Mouse (Mus musculus): ENCODE results near the gene Afap1. TPM values are rescaled to one million over a fixed set of nuclear protein-coding genes. Genes with fewer than 3 reads are reported as not detected.
A peak's percentile ranks its signal among the peaks of the same experiment; 100 is the strongest.

Afap1 gene
- total RNA-seq, 2 experiments from 2014 or later = 25.9 to 30.4 TPM

DNA sequence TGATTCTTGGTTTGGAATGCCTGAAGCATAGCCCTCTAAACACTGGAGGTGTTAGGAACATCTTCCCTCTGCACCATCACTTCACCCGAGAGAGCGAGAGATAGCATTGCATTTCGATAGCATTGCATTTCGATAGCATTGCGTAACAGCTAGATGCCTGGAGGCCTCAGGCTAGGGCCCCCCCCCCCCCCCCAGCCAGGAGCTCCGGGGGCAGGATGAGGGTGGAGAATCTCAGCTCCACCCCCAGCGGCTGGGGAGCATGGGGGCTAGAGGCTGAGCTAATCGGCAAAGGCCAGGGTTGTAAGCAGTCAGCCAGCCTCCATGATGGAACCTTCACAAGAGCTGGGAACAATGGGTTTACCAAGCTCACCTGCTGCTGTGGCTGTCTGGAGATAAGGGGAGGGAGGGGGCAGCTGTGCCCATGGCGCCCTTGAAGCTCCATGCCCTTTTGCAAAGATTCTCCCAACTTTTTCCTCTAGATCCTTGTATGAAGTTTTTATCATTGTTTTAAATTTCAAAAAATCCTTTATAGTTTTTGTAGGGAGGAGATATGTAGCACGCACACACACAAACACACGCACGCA is 8.2 kb downstream of the Afap1 start:
- Histone ChIP-seq H3K4me3 (no peak overlapping the region), H3K27ac (no peak overlapping the region)
- no peak for DNase-seq (ENCODE audit: low spot score in 2 of 2)
- no peak for TF ChIP-seq CTCF (conservative IDR thresholded peaks at IDR 0.05)

GRCm38 (mm10) chr5:35903456-35903855 is 10.3 kb downstream of the Afap1 start:
- no peak overlapping the region for H3K27ac ChIP-seq
- TF ChIP-seq CTCF (conservative IDR thresholded peaks at IDR 0.05) = no peak
- no peak for DNase-seq (ENCODE audit: low spot score in 2 of 2)
- no peak overlapping the region for H3K4me3 ChIP-seq

DNA sequence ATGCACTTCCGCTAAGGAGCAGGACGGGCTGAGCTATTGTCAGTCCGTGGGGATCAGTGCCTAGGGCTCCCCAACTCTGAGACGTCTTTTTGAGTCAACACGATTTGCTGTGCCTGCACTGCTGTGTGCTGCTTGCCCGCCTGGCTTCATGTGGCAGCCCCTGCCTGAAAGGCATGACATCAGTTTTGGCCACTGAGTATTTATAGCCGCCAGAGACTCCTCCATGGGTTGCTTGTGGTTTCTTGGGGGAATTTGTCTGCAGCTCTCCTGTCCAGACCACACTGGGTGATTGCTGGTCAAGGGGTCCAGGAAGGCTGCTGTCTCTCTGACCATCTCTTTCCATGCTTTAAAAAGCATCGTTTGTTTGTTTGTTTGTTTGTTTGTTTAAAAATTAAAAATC is 12.2 kb downstream of the Afap1 start:
- no peak for DNase-seq (ENCODE audit: low spot score in 2 of 2)
- no peak for TF ChIP-seq CTCF (conservative IDR thresholded peaks at IDR 0.05)
- Histone ChIP-seq H3K4me3 (no peak overlapping the region), H3K27ac (no peak overlapping the region)

GRCm38 (mm10) chr5:35907090-35907489 is 14.0 kb downstream of the Afap1 start:
- no peak for TF ChIP-seq CTCF (conservative IDR thresholded peaks at IDR 0.05)
- no peak for DNase-seq (ENCODE audit: low spot score in 2 of 2)
- peak overlapping the region; percentile 80; the same call in 1 of the 2 replicates for H3K27ac ChIP-seq
- H3K4me3 ChIP-seq = no peak overlapping the region

DNA sequence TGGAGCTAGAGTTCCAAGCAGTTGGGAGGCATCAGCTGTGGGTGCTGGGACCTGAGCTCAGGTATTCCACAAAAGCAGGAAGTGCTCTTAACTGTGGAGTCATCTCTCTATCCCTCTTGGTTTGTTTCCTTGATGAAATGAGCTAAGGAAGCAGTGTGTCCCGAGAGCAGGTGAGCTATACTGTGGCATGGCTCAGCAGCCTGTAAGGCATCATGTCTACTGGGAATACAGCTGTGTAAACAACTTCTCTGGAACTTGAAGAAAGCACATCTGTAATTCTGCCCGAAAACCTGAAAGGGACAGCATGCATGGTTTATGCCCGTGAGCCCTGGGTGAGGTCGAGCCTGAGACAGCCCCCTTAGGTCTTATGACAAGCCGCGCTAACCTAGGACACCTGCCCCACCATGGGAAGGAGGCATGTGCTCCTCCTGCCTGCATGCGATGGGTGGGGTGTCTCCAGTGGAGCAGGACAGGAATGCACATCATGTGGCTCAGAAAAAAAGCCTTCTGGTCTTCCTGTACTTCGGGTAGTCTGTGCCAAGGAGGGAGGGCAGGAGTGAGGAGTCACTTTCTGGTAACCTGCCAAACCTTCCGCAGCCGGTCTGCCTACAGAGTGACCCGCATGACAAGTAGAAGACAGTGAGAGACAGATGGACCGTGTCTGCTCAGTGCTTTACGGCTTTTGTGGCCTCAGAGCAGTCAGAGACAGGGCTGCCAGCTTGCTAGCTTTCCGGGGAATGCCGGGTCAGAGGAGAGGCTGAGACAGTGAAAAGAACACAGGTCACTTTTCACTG is 14.7 kb downstream of the Afap1 start:
- TF ChIP-seq CTCF (conservative IDR thresholded peaks at IDR 0.05) = no peak
- Histone ChIP-seq H3K27ac (peak overlapping the region; percentile 80), H3K4me3 (no peak overlapping the region)
- DNase-seq (ENCODE audit: low spot score in 2 of 2) = peak; percentile 62 to 68

GRCm38 (mm10) chr5:35908626-35909443 is 15.7 kb downstream of the Afap1 start:
- no peak for TF ChIP-seq CTCF (conservative IDR thresholded peaks at IDR 0.05)
- no peak for DNase-seq (ENCODE audit: low spot score in 2 of 2)
- H3K4me3 ChIP-seq = no peak overlapping the region; the same call in 1 of the 2 replicates

GRCm38 (mm10) chr5:35915629-35916300 is 22.6 kb downstream of the Afap1 start:
- Histone ChIP-seq H3K27ac (peak overlapping the region; percentile 72), H3K4me3 (no peak overlapping the region)
- no peak for DNase-seq (ENCODE audit: low spot score in 2 of 2)
- no peak for TF ChIP-seq CTCF (conservative IDR thresholded peaks at IDR 0.05)

More at GRCm38 (mm10) chr5:35908626-35909443, 15.7 kb downstream of the Afap1 start:
- peak overlapping the region; percentile 80 for H3K27ac ChIP-seq

GRCm38 (mm10) chr5:35916666-35917065 is 23.5 kb downstream of the Afap1 start:
- Histone ChIP-seq H3K27ac (no peak overlapping the region), H3K4me3 (no peak overlapping the region)
- no peak for TF ChIP-seq CTCF (conservative IDR thresholded peaks at IDR 0.05)

GRCm38 (mm10) chr5:35918387-35918786 is 25.3 kb downstream of the Afap1 start:
- Histone ChIP-seq H3K27ac (peak overlapping the region; percentile 54), H3K4me3 (no peak overlapping the region)
- TF ChIP-seq CTCF (conservative IDR thresholded peaks at IDR 0.05) = no peak
- peak in 1 of 2 experiments; percentile 59 for DNase-seq (ENCODE audit: low spot score in 2 of 2)

More at GRCm38 (mm10) chr5:35916666-35917065, 23.5 kb downstream of the Afap1 start:
- no peak for DNase-seq (ENCODE audit: low spot score in 2 of 2)

- H3K27ac ChIP-seq = no peak overlapping the region
- no peak for DNase-seq (ENCODE audit: low spot score in 2 of 2)
- TF ChIP-seq CTCF (conservative IDR thresholded peaks at IDR 0.05) = no peak
- no peak overlapping the region for H3K4me3 ChIP-seq
Observed at GRCm38 (mm10) chr5:35920076-35920475, 27.0 kb downstream of the Afap1 start.

DNA sequence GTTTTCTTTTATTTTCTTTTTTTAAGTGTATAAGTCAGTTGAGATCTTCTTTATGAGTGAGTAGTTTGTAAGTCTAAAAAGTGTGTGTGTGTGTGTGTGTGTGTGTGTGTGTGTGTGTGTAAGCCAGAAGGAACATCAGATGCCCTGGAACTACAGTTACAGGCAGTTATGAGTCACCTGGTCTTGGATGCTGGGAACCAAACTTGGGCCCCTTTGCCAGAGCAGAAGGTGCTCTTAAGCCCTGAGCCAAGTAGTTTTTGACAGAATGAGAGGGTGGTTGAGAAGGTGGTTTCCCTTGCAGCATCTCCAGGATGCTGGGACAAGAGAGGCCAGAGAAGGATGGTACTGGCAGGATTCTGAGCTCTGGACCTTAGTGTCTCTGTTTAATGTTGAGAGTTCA is 27.4 kb downstream of the Afap1 start:
- no peak for TF ChIP-seq CTCF (conservative IDR thresholded peaks at IDR 0.05)
- no peak overlapping the region for H3K27ac ChIP-seq

GRCm38 (mm10) chr5:35921141-35921540 is 28.0 kb downstream of the Afap1 start:
- DNase-seq (ENCODE audit: low spot score in 2 of 2) = no peak
- TF ChIP-seq CTCF (conservative IDR thresholded peaks at IDR 0.05) = no peak
- peak overlapping the region; percentile 24 for H3K27ac ChIP-seq
- no peak overlapping the region for H3K4me3 ChIP-seq

More for the DNA sequence above, 27.4 kb downstream of the Afap1 start:
- H3K4me3 ChIP-seq = no peak overlapping the region
- DNase-seq (ENCODE audit: low spot score in 2 of 2) = no peak
